Mouse (Mus musculus) heart, embryonic 10.5 days (tissue): Measurements from ENCODE around the gene Nub1. TPM values are rescaled to one million over a fixed set of nuclear protein-coding genes. Genes with fewer than 3 reads are reported as not detected.

Experiments used
- DNase-seq: peaks from one replicate; pipeline ENCODE4 v3.0.0-alpha.2; 2017; ENCODE audit warnings: low spot score
- H3K27ac ChIP-seq: fragments of 300-500 bp; sonication (generic); 2 replicates; pipeline ENCODE4 v1.5.1; 2016; ENCODE audit warnings: mild to moderate bottlenecking
- H3K27me3 ChIP-seq: fragments of 300-500 bp; sonication (generic); 2 replicates; pipeline ENCODE4 v1.6.1; 2016; ENCODE audit warnings: mild to moderate bottlenecking; ENCODE audit not compliant: poor library complexity, insufficient read depth, severe bottlenecking
- H3K36me3 ChIP-seq: fragments of 300-500 bp; sonication (generic); 2 replicates; pipeline ENCODE4 v1.6.1; 2016; ENCODE audit warnings: mild to moderate bottlenecking, moderate library complexity
- H3K4me1 ChIP-seq: fragments of 300-500 bp; sonication (generic); 2 replicates; pipeline ENCODE4 v1.6.1; 2016; ENCODE audit warnings: mild to moderate bottlenecking
- H3K4me3 ChIP-seq: fragments of 300-500 bp; sonication (generic); 2 replicates; pipeline ENCODE4 v1.5.1; 2016; ENCODE audit warnings: mild to moderate bottlenecking, moderate library complexity
- H3K9me3 ChIP-seq: fragments of 300-500 bp; sonication (generic); 2 replicates; pipeline ENCODE4 v1.6.1; 2016; ENCODE audit warnings: mild to moderate bottlenecking, moderate library complexity
- WGBS: fragments of 180-500 bp; shearing (Covaris S2); methylation state at CpG from one replicate; pipeline ENCODE4 v1.1.7; 2016; 5-methylcytosine and 5-hydroxymethylcytosine counted together
- polyA plus RNA-seq: library from polyadenylated mRNA; unstranded; fragments of >200 nt; fragmentation: Nextera tagmentation; extraction: Ambion mirVana; gene quantifications from 2 replicates; pipeline ENCODE4 v1.2.1, GENCODE M21; 2016

Nub1 gene
- polyA plus RNA-seq, 1 experiment from 2014 or later: 27.1 TPM

DNA sequence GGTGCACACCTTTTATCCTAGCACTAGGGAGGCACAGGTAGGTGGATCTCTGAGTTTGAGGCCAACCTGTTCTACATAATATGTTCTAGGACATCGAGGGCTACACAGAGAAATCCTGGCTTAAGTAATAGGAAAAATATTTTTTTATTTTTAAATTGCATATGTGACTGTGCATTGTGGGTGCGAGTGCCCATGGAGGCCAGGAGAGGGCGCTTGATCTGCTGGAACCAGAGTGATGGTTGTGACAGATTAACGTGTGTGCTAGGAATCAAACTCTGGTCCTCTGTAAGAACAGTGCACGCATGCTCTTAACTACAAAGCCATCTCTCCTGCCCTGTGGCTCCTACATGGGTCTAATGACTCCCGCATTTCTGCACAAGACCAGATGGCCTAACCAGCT is 26.3 kb downstream of the Nub1 start:
- H3K27ac ChIP-seq: no peak overlapping the region
- H3K4me3 ChIP-seq: no peak overlapping the region
- DNase-seq: no peak
- H3K27me3 ChIP-seq: no peaks in the 10 kb centered on the region
- H3K36me3 ChIP-seq: peaks cover 84% of the 10 kb centered on the region
- H3K4me1 ChIP-seq: peaks cover 13% of the 10 kb centered on the region; the same call in 1 of the 2 replicates
- peaks cover 4% of the 10 kb centered on the region; the same call in 1 of the 2 replicates for H3K9me3 ChIP-seq
- WGBS: 91% methylated on average over 6 of the region's 6 CpGs

DNA sequence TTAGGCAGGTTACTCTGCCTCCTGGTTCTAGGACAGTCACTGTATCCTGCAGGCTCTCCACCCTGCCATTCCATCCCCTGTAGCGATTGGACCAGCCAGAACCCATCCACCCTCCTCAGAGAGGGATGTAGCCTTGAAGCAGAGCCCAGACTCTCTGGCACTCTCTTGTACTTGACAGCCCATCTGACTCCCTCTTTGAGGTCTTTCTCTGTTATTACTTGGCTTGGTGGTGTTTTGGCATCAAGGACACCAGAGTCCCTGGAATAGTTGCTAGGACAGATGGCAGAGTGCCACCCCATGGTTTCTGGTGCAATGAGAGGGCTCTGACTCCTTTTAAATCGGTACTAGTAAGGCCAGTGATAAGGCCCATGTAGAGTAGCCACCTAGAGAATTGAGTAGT is 27.9 kb downstream of the Nub1 start:
- H3K4me3 ChIP-seq: no peak overlapping the region
- peaks cover 4% of the 10 kb centered on the region; the same call in 1 of the 2 replicates for H3K9me3 ChIP-seq
- peaks cover 13% of the 10 kb centered on the region; the same call in 1 of the 2 replicates for H3K4me1 ChIP-seq
- H3K27me3 ChIP-seq: no peaks in the 10 kb centered on the region
- H3K36me3 ChIP-seq: peaks cover 78% of the 10 kb centered on the region
- WGBS: 73% methylated on average over 2 of the region's 2 CpGs
- no peak for DNase-seq
- no peak overlapping the region for H3K27ac ChIP-seq

DNA sequence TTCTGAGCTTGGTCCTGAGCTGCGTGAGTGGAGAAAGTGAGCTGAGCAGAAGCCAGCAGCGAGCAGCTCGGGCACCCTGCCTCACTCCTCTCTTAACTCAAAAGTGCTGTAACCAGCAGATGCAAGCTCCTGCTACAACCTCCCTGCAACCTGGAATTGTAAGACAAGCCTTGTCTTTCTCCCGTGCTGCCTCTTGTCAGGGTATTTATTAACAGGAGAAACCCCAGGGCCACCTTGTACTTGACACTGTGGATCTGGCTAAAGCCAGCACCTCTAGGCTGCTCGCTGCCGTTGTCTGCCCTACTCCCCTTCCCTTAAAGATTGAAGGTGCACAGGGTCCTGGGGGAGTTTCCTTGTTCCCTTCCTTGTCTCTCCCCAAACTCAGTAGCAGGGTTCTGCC is 28.7 kb downstream of the Nub1 start:
- H3K36me3 ChIP-seq: peaks cover 76% of the 10 kb centered on the region
- H3K27me3 ChIP-seq: no peaks in the 10 kb centered on the region
- DNase-seq: no peak
- 83% methylated on average over 6 of the region's 6 CpGs for WGBS
- peaks cover 13% of the 10 kb centered on the region; the same call in 1 of the 2 replicates for H3K4me1 ChIP-seq
- H3K4me3 ChIP-seq: no peak overlapping the region
- H3K9me3 ChIP-seq: peaks cover 4% of the 10 kb centered on the region; the same call in 1 of the 2 replicates
- no peak overlapping the region for H3K27ac ChIP-seq

DNA sequence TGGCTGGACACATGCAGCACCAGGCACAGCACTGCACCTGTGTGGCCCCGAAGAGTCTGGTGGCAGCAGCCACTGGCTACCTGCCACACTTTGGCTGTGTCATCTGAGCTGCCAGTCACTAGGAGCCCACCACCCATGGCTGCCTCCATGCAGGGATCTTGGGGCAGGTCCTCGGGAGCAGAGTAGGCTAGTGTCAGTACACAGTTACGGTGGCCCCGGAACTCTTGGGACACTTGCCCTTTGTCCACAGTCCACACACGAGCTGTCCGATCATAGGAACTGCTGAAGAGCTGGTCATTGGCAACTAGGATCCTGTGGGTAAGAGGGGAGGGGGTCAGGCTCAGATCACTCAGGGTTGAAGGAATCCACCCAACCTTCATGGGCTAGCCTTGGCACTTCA is 32.7 kb downstream of the Nub1 start:
- WGBS: 90% methylated on average over 6 of the region's 6 CpGs

DNA sequence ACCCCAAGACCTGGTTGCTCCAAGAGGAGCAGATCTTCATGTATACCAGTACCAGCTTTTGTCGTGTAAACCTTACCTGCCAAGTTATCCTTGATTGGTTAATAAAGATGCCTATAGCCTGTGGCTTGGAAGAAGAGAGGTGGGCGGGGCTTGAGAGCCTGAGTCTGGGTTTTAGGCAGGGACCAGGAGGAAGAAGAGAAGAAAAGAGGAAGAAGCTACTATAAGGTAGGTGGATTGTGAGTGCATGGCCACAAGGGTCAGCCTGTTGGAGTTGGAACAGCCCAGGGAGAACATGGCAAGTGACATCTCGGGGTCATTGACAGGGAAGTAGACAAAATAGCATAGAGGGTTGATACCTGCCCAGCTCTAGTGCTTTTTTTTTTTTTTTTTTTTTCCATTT is 34.5 kb downstream of the Nub1 start:
- H3K27ac ChIP-seq: no peak overlapping the region
- H3K4me3 ChIP-seq: no peak overlapping the region
- 76% methylated on average over 3 of the region's 3 CpGs for WGBS
- no peaks in the 10 kb centered on the region for H3K9me3 ChIP-seq
- no peaks in the 10 kb centered on the region for H3K27me3 ChIP-seq
- no peak for DNase-seq
- peaks cover 9% of the 10 kb centered on the region for H3K4me1 ChIP-seq
- H3K36me3 ChIP-seq: peaks cover 48% of the 10 kb centered on the region

More for the DNA sequence above, 32.7 kb downstream of the Nub1 start:
- no peaks in the 10 kb centered on the region for H3K27me3 ChIP-seq
- no peaks in the 10 kb centered on the region for H3K9me3 ChIP-seq
- H3K27ac ChIP-seq: no peak overlapping the region
- 0 out of 2 replicates have a peak, but pooled peaks cover 7% of the 10 kb centered on the region for H3K4me1 ChIP-seq
- H3K4me3 ChIP-seq: no peak overlapping the region
- DNase-seq: no peak
- peaks cover 58% of the 10 kb centered on the region for H3K36me3 ChIP-seq

DNA sequence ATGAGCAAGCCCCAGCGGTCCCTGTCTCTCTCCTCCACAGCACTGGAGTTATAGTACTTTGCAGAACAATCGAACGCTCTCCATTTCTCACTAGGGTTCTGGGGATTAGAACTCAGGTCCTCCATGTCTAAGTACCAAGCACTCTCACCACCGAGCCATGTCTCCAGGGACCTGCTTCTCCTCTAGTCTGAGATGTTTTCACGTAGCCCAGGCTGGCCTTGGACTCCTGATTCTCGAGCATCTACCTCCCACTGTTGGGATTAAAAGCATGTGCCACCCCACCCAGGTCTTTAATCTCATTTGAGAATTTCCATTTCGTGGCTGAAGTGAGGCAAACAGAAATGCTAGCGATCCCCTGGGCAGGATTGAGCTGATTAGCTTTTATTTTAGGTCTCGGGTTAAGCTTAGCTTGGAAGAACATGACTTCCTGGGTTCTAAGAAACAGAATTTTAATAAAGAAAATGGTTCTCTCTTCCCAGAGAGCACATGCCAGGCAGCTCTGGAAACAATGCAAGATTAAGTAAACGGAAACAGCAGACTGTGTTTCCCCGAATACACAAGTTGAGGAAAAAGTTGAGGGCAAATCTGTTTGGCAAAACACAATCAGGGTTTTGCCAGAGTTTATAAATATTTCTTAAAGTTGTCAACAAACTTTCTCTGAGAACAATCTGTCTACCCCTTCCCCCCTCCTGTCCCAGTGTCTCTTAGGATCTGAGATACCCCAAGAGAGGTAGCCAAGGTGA is 38.4 kb downstream of the Nub1 start:
- Histone ChIP-seq H3K36me3 (peaks cover 25% of the 10 kb centered on the region), H3K4me1 (peaks cover 27% of the 10 kb centered on the region), H3K4me3 (no peak overlapping the region), H3K27ac (0 out of 2 replicates have a peak overlapping the region, but pooled peaks have one; percentile 67), H3K9me3 (no peaks in the 10 kb centered on the region), H3K27me3 (no peaks in the 10 kb centered on the region)
- WGBS: 73% methylated on average over 11 of the region's 11 CpGs
- no peak for DNase-seq

DNA sequence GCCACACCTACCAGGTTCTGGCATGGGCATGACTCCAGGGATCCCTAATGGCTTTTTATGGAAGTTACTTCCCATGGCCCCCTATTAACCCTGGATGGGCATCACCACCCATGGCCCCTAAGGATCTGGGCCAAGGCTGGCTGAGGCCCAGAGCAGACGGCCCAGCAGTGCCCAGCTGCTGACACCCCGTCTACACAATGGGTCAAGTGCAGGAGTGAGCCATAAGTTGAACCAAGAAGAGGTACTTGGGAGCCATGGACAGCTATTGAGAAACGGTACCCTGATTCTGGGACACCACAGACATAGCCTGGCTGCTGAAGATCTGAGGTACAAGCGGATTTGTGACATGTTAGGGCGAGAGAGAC is 38.9 kb downstream of the Nub1 start:
- Histone ChIP-seq H3K27ac (peak overlapping the region; percentile 67), H3K4me1 (peaks cover 28% of the 10 kb centered on the region), H3K36me3 (peaks cover 20% of the 10 kb centered on the region), H3K9me3 (no peaks in the 10 kb centered on the region), H3K27me3 (peaks cover 2% of the 10 kb centered on the region; the same call in 1 of the 2 replicates), H3K4me3 (no peak overlapping the region)
- WGBS: 78% methylated on average over 5 of the region's 5 CpGs
- no peak for DNase-seq

DNA sequence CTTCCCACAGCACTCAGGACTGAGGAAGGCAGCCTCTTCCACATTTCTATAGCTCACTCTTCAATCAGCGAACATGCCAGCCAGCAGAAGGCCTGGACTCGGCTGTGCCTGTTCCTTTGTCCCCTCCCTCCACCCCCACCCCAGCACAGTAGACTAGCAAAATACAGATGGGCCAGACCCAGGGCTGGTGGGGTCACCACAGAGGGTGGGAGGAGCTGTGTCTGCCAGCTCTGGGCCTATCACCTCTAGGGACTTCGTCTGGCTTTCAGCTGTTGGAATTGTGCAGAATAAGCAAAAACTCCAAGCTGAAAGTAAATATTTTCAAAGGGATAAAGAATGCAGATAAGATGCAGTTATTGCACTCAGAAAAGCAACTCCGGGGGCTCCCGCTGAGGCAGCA is 39.5 kb downstream of the Nub1 start:
- Histone ChIP-seq H3K36me3 (peaks cover 15% of the 10 kb centered on the region; the same call in 1 of the 2 replicates), H3K4me1 (peaks cover 34% of the 10 kb centered on the region), H3K27me3 (peaks cover 6% of the 10 kb centered on the region; the same call in 1 of the 2 replicates), H3K4me3 (0 out of 2 replicates have a peak overlapping the region, but pooled peaks have one; percentile 1), H3K9me3 (no peaks in the 10 kb centered on the region), H3K27ac (peak overlapping the region; percentile 67)
- WGBS: 45% methylated on average over 5 of the region's 5 CpGs
- no peak for DNase-seq

DNA sequence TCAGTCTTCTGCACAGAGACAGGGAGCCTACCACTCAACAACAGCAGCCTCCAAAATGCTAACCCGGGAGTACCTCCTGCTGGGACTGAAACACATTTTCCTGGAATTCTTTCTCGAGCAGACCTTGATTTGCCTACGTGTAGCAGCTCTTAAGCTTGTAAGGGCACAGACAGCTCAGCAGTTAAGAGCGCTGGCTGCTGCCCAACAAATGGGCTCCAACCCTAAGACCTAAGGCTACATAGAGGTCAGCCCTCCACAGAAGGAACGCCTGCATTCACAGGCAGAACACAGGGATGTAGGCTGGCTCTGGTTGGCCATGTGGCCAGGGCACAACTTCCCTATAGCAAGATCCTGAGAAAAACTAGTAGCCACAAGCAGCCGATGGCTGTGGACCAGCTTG is 40.6 kb downstream of the Nub1 start:
- H3K4me3 ChIP-seq: no peak overlapping the region
- H3K27ac ChIP-seq: peak overlapping the region; percentile 67; the same call in 1 of the 2 replicates
- WGBS: 58% methylated on average over 6 of the region's 6 CpGs
- peaks cover 44% of the 10 kb centered on the region for H3K4me1 ChIP-seq
- no peak for DNase-seq
- peaks cover 6% of the 10 kb centered on the region; the same call in 1 of the 2 replicates for H3K27me3 ChIP-seq
- no peaks in the 10 kb centered on the region for H3K9me3 ChIP-seq
- H3K36me3 ChIP-seq: peaks cover 11% of the 10 kb centered on the region; the same call in 1 of the 2 replicates

DNA sequence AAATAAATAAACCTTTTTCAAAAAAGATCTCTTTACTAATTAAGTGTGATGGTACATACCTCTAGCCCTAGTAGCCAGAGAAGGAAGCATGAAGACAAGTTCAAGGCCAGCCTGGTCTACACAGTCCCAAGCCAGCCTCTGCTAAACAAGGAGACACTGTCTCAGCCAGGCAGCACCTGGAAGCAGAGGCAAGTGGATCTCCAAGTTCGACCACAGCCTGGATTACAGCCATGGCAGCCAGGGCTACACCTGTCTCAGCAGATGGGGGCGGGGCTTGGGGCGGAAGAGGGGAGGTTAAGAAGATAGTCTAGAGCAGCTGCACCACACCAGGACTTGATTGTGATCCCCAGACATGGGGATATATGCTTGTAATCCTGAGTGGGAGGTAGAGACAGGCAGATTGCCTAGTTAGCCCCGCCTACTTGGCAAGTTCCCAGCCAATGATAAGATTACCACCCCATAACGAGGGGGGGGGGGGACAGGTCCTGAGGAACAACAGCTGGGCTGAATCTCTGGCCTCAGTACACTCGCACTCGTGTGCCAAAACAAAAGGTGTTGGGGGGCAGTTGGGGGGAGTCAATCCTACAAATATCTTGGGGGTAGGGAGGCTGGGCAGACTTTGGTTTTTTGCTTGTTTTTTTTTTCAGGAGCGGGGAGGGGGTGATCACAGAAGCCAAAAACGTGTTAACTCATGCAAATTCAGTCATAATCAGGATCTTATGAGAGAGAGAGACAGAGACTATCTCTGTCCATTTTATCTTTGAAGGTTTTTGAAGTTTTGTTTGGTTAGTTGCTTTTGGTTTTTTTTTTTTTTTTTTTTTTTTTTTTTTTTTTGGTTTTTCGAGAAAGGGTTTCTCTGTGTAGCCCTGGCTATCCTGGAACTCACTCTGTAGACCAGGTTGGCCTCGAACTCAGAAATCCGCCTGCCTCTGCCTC is 41.8 kb downstream of the Nub1 start:
- DNase-seq: no peak
- Histone ChIP-seq H3K4me1 (peaks cover 57% of the 10 kb centered on the region), H3K36me3 (no peaks in the 10 kb centered on the region), H3K9me3 (no peaks in the 10 kb centered on the region), H3K4me3 (no peak overlapping the region), H3K27me3 (peaks cover 6% of the 10 kb centered on the region; the same call in 1 of the 2 replicates), H3K27ac (no peak overlapping the region)
- 57% methylated on average over 12 of the region's 12 CpGs for WGBS

DNA sequence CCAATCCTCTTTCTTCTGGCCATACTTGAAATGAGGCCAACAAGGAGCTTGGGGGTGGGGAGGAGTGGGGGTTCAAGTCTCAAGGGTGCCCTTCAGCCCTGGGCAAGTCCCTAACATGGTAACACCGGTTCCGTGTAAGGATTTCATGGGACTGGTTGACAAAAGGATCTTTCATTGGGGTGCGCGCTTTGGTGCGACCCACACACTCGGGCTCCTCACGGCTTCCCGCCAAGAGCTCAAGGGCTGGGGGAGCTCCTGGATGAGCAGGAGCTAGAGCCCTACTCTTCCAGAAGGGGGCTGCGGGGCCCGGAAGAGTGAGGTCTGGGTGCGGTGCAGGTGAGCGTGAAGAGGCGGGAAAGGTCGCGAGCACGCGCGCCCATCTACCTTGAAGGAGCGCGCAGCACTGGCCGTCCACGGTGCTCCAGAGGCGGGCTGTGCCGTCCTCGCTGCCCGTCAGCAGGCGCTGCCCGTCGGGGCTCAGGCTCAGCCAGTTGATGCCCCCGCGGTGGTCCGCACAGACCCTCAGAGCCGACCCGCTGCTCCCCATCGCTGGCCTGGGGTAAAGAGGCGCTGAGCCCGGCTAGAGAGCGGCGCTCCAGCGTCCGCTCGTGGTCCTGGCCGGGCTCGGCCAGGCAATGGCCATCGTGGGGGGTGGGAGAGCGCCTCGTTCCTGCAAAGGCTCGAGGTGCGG is 44.6 kb downstream of the Nub1 start:
- 2% methylated on average over 49 of the region's 49 CpGs for whole genome bisulfite sequencing
- Histone ChIP-seq H3K4me1 (peaks cover 67% of the 10 kb centered on the region), H3K36me3 (no peaks in the 10 kb centered on the region), H3K4me3 (peak overlapping the region; percentile 78), H3K27me3 (peaks cover 6% of the 10 kb centered on the region; the same call in 1 of the 2 replicates), H3K27ac (peak overlapping the region; percentile 91), H3K9me3 (no peaks in the 10 kb centered on the region)
- no peak for DNase-seq

DNA sequence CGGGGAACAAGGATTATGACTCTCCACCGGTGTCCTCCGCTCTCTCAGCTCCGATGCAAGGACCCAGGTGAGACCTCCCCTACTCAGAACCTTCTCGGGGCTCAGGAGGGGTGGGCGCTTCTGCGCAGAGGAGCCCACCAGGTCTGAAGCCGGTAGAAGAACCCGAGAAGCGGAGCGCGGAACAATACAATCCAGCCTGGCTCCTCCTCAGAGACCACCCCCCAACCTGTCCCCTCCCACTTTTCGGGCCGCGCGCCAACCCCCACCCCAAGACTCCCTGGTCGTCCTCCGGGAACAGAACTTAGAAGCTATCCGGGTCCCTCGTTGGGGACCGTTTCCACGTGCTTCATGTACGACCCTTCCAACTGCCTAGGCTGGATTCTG is 45.1 kb downstream of the Nub1 start, which contains the start of gene Wdr86:
TSS of gene Wdr86 (minus strand) at position 240 of the 384 bp plus-strand sequence.
- DNase-seq: no peak
- WGBS: under 1% methylated on average over 23 of the region's 23 CpGs
- Histone ChIP-seq H3K4me1 (peaks cover 62% of the 10 kb centered on the region), H3K27me3 (peaks cover 6% of the 10 kb centered on the region; the same call in 1 of the 2 replicates), H3K36me3 (no peaks in the 10 kb centered on the region), H3K4me3 (peak within 1 kb of the TSS; percentile 78), H3K9me3 (no peaks in the 10 kb centered on the region), H3K27ac (peak within 1 kb of the TSS; percentile 91)
